Mouse (Mus musculus) intestine, embryonic 15.5 days (tissue): ENCODE data around the gene Fam71e1. TPM values are rescaled to one million over a fixed set of nuclear protein-coding genes. Genes with fewer than 3 reads are reported as not detected.

Source experiments
- ATAC-seq: fragments of 200-750 bp; cut with Nextera tagmentation; 2 replicates; pipeline ENCODE4 v1.8.0; 2017; ENCODE audit warnings: moderate TSS enrichment, moderate library complexity
- H3K27ac ChIP-seq: fragments of 300-500 bp; sonication (generic); 2 replicates; pipeline ENCODE4 v1.5.1; 2015; ENCODE audit warnings: mild to moderate bottlenecking, inconsistent platforms
- H3K27me3 ChIP-seq: fragments of 300-500 bp; sonication (generic); replicated peaks from 2 replicates; pipeline ENCODE4 v1.6.1; 2015; ENCODE audit warnings: inconsistent platforms
- H3K36me3 ChIP-seq: fragments of 300-500 bp; sonication (generic); 2 replicates; pipeline ENCODE4 v1.6.1; 2015; ENCODE audit warnings: inconsistent platforms
- H3K4me1 ChIP-seq: fragments of 300-500 bp; sonication (generic); replicated peaks from 2 replicates; pipeline ENCODE4 v1.6.1; 2015; ENCODE audit warnings: inconsistent platforms
- H3K4me2 ChIP-seq: fragments of 300-500 bp; sonication (generic); replicated peaks from 2 replicates; pipeline ENCODE4 v1.6.1; 2015; ENCODE audit warnings: mild to moderate bottlenecking, inconsistent platforms
- H3K4me3 ChIP-seq: fragments of 300-500 bp; sonication (generic); replicated peaks from 2 replicates; pipeline ENCODE4 v1.5.1; 2015; ENCODE audit warnings: inconsistent platforms
- H3K9ac ChIP-seq: fragments of 300-500 bp; sonication (generic); 2 replicates; pipeline ENCODE4 v1.6.1; 2015; ENCODE audit warnings: inconsistent platforms
- H3K9me3 ChIP-seq: fragments of 300-500 bp; sonication (generic); 2 replicates; pipeline ENCODE4 v1.6.1; 2016; ENCODE audit warnings: inconsistent platforms
- WGBS: fragments of 180-500 bp; shearing (Covaris S2); methylation state at CpG from one replicate; pipeline ENCODE4 v1.1.7; 2015; 5-methylcytosine and 5-hydroxymethylcytosine counted together
- polyA plus RNA-seq: library from polyadenylated mRNA; unstranded; fragments of >200 nt; fragmentation: Nextera tagmentation; extraction: Ambion mirVana; gene quantifications from 2 replicates; pipeline ENCODE4 v1.2.1, GENCODE M21; 2015

Fam71e1 gene
- 6.5 and 9.2 TPM in 2 replicates for polyA plus RNA-seq

- peak within 1 kb of the TSS; percentile 85 for H3K9ac ChIP-seq
- no peaks in the 10 kb centered on the region for H3K27me3 ChIP-seq
- peak; percentile 98 for ATAC-seq
- H3K4me1 ChIP-seq: peaks cover 17% of the 10 kb centered on the region
- H3K36me3 ChIP-seq: peaks cover 19% of the 10 kb centered on the region; the same call in 1 of the 2 replicates
- no peaks in the 10 kb centered on the region for H3K9me3 ChIP-seq
- H3K4me2 ChIP-seq: peak within 1 kb of the TSS; percentile 94
- WGBS: under 1% methylated on average over 58 of the region's 58 CpGs
- H3K27ac ChIP-seq: peak within 1 kb of the TSS; percentile 95
- peak within 1 kb of the TSS; percentile 83 for H3K4me3 ChIP-seq
Observed at GRCm38 (mm10) chr7:44495992-44496770, at the start of gene Fam71e1, which contains the start of gene Emc10. TSS of gene Fam71e1 (plus strand) at chr7:44496581. TSS of gene Emc10 (minus strand) at chr7:44496529.

GRCm38 (mm10) chr7:44453256-44453655 lies 43.1 kb upstream of the Fam71e1 start:
- Histone ChIP-seq H3K36me3 (no peaks in the 10 kb centered on the region), H3K27ac (no peak overlapping the region), H3K27me3 (0 out of 2 replicates have a peak, but pooled peaks cover 2% of the 10 kb centered on the region), H3K9me3 (no peaks in the 10 kb centered on the region), H3K4me1 (0 out of 2 replicates have a peak, but pooled peaks cover 2% of the 10 kb centered on the region), H3K4me2 (no peak overlapping the region), H3K9ac (no peak overlapping the region), H3K4me3 (no peak overlapping the region)
- WGBS: 3% methylated on average over 3 of the region's 3 CpGs
- 0 out of 2 replicates have a peak, but pooled peaks have one; percentile 28 for ATAC-seq

- Histone ChIP-seq H3K9ac (no peak overlapping the region), H3K36me3 (no peaks in the 10 kb centered on the region), H3K4me1 (0 out of 2 replicates have a peak, but pooled peaks cover 2% of the 10 kb centered on the region), H3K27ac (no peak overlapping the region), H3K4me2 (no peak overlapping the region), H3K4me3 (no peak overlapping the region), H3K9me3 (no peaks in the 10 kb centered on the region), H3K27me3 (peaks cover 23% of the 10 kb centered on the region)
- WGBS: 77% methylated on average over 1 of the region's 1 CpGs
- ATAC-seq: no peak
Observed at GRCm38 (mm10) chr7:44456302-44456701, 40.1 kb upstream of the Fam71e1 start.

DNA sequence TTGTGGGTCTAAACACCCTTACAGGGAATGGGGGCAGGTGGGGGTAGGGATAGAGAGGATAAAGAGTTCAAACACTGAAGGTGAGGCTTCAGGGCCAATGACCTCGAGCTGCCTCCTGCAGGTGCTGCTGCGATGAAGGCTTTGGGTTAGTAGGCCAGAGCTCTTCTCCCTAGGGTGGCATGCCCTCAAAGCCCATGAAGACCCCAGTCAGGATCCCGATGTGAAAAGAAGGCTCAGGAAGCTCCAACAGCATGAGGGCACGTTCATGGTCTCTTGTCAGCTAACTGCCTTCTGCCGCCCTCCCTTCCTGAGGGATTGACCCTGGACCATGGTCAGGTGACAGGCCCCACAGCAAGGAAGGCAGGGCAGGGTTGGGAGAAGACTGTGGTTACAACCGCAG lies 36.3 kb upstream of the Fam71e1 start:
- no peak overlapping the region for H3K4me3 ChIP-seq
- no peak overlapping the region for H3K27ac ChIP-seq
- no peaks in the 10 kb centered on the region for H3K9me3 ChIP-seq
- no peak for ATAC-seq
- H3K4me2 ChIP-seq: no peak overlapping the region
- peaks cover 6% of the 10 kb centered on the region for H3K4me1 ChIP-seq
- H3K9ac ChIP-seq: no peak overlapping the region
- H3K27me3 ChIP-seq: peaks cover 57% of the 10 kb centered on the region
- no peaks in the 10 kb centered on the region for H3K36me3 ChIP-seq
- 75% methylated on average over 6 of the region's 6 CpGs for WGBS

GRCm38 (mm10) chr7:44460767-44461502 lies 35.4 kb upstream of the Fam71e1 start:
- Histone ChIP-seq H3K9me3 (no peaks in the 10 kb centered on the region), H3K4me2 (no peak overlapping the region), H3K4me3 (no peak overlapping the region), H3K9ac (no peak overlapping the region), H3K27me3 (peaks cover 57% of the 10 kb centered on the region), H3K36me3 (no peaks in the 10 kb centered on the region), H3K27ac (no peak overlapping the region), H3K4me1 (peaks cover 6% of the 10 kb centered on the region)
- WGBS: 72% methylated on average over 31 of the region's 31 CpGs
- ATAC-seq: no peak

- Histone ChIP-seq H3K36me3 (no peaks in the 10 kb centered on the region), H3K27ac (no peak overlapping the region), H3K4me2 (no peak overlapping the region), H3K9ac (no peak overlapping the region), H3K9me3 (no peaks in the 10 kb centered on the region), H3K4me3 (no peak overlapping the region), H3K27me3 (peaks cover 57% of the 10 kb centered on the region), H3K4me1 (peaks cover 6% of the 10 kb centered on the region)
- no peak for ATAC-seq
- 46% methylated on average over 57 of the region's 57 CpGs for whole genome bisulfite sequencing
Observed at GRCm38 (mm10) chr7:44461503-44462217, 34.7 kb upstream of the Fam71e1 start.

- Histone ChIP-seq H3K4me2 (peak overlapping the region; percentile 49), H3K27me3 (peaks cover 57% of the 10 kb centered on the region), H3K27ac (no peak overlapping the region), H3K9ac (no peak overlapping the region), H3K36me3 (no peaks in the 10 kb centered on the region), H3K4me3 (peak overlapping the region; percentile 19), H3K4me1 (peaks cover 10% of the 10 kb centered on the region), H3K9me3 (no peaks in the 10 kb centered on the region)
- 12% methylated on average over 77 of the region's 77 CpGs for WGBS
- no peak for ATAC-seq
Observed at GRCm38 (mm10) chr7:44462218-44463055, 33.9 kb upstream of the Fam71e1 start.

GRCm38 (mm10) chr7:44463056-44463425 lies 33.3 kb upstream of the Fam71e1 start:
- H3K9me3 ChIP-seq: no peaks in the 10 kb centered on the region
- H3K27me3 ChIP-seq: peaks cover 57% of the 10 kb centered on the region
- no peak for ATAC-seq
- WGBS: 22% methylated on average over 8 of the region's 8 CpGs
- H3K9ac ChIP-seq: no peak overlapping the region
- H3K36me3 ChIP-seq: no peaks in the 10 kb centered on the region
- H3K4me2 ChIP-seq: peak overlapping the region; percentile 49; the same call in 1 of the 2 replicates
- no peak overlapping the region for H3K4me3 ChIP-seq
- no peak overlapping the region for H3K27ac ChIP-seq
- peaks cover 12% of the 10 kb centered on the region for H3K4me1 ChIP-seq

DNA sequence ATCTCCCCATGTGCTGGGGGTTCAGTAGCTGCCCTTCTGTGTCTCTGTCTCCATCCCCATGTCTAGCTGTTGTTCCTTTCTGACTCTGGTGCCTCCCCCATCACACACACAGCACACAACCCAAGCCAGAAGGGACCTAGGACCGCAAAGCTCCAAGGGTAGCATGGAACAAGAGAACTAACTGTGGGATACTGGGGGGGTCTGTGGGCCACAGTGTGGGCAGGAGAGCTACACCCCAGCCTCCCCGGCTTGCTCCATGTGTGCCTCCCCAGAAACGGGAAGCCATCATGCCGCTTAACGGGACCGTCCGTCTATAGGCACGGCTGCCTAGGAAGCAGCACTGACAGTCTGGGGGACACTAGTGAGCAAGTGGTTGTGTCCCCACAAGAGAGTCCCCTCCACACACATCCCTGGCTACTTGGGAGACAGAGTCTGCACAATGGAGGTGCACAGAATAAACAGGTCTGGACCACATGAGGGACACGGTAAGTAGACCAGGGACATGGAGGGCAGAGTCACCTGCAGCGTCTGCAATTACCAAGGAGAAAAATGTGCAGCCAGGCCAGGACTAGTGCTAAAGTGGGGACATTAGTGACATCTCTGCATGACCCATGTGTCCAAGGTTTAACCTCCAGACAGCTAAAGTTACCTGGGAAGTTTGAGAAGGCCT lies 32.7 kb upstream of the Fam71e1 start:
- 87% methylated on average over 10 of the region's 10 CpGs for WGBS
- Histone ChIP-seq H3K27me3 (peaks cover 57% of the 10 kb centered on the region), H3K9me3 (no peaks in the 10 kb centered on the region), H3K36me3 (no peaks in the 10 kb centered on the region), H3K4me1 (peaks cover 14% of the 10 kb centered on the region), H3K4me3 (no peak overlapping the region), H3K27ac (no peak overlapping the region), H3K4me2 (no peak overlapping the region), H3K9ac (no peak overlapping the region)
- ATAC-seq: no peak

DNA sequence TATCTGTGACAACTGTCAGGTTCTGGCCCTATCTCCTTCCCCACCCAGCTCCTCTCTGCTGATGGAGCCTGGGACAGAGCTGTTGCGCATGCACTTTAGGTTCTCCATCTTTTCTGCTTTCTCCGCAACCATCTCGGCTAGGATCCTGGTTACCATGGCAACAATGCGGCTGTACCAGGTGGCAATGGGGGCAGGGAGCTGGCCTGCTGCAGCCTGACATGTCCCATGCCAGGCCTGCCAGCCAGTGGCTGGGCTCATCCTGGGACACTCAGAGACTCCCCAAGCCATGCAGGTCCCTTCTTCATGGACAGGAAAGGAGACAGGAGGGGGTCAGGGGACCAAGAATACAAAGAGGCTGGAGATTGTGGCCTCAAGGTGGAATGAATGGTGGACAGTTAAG lies 31.9 kb upstream of the Fam71e1 start:
- ATAC-seq: no peak
- 33% methylated on average over 4 of the region's 4 CpGs for WGBS

GRCm38 (mm10) chr7:44465111-44465510 lies 31.3 kb upstream of the Fam71e1 start, which contains the start of gene Aspdh:
TSS of gene Aspdh (plus strand) at chr7:44465391.
- ATAC-seq: no peak
- Histone ChIP-seq H3K4me3 (no peak within 1 kb of the TSS), H3K9me3 (no peaks in the 10 kb centered on the region), H3K27ac (no peak within 1 kb of the TSS), H3K36me3 (no peaks in the 10 kb centered on the region), H3K27me3 (peaks cover 46% of the 10 kb centered on the region), H3K9ac (no peak within 1 kb of the TSS), H3K4me1 (peaks cover 17% of the 10 kb centered on the region), H3K4me2 (no peak within 1 kb of the TSS)
- WGBS: 64% methylated on average over 2 of the region's 2 CpGs

More for the DNA sequence above, 31.9 kb upstream of the Fam71e1 start:
- H3K9ac ChIP-seq: no peak overlapping the region
- H3K27me3 ChIP-seq: peaks cover 52% of the 10 kb centered on the region
- no peak overlapping the region for H3K4me2 ChIP-seq
- no peak overlapping the region for H3K4me3 ChIP-seq
- H3K9me3 ChIP-seq: no peaks in the 10 kb centered on the region
- H3K4me1 ChIP-seq: peaks cover 17% of the 10 kb centered on the region
- no peak overlapping the region for H3K27ac ChIP-seq
- no peaks in the 10 kb centered on the region for H3K36me3 ChIP-seq
